Mouse (Mus musculus): ENCODE data around the gene Stap2. TPM values are rescaled to one million over a fixed set of nuclear protein-coding genes. Genes with fewer than 3 reads are reported as not detected.

Stap2 gene
- polyA plus RNA-seq, 1 experiment from 2014 or later = 8.0 TPM

DNA sequence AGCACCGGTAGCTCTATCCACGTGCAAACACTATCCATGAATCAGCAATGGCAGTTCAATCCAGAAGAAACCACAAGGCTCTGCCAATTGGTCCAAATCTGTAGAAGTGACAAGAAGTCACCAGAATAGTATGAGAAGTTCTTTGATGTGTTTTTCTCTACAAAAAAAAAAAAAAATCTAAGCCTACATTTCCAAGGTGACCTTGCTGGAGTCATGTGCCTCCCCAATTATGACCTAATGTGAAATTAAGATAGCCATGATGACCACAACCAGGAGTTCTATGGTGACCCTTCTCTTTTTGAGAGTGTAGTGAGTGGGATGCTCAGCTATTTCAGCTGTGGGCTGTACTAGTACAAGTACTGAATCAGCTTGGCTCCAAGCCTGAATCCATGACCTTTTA is 56.0 kb downstream of the Stap2 start, which contains the start of gene Zfp119b:
Gene Zfp119b (minus strand): TSS at position 101 of the 400 bp plus-strand sequence.
- DNase-seq (ENCODE audit: low spot score) = no peak
- H3K9me3 ChIP-seq = no peaks in the 10 kb centered on the region
- H3K27me3 ChIP-seq (ENCODE audit: insufficient read depth, poor library complexity, severe bottlenecking) = peaks cover 22% of the 10 kb centered on the region
- H3K4me3 ChIP-seq = no peak within 1 kb of the TSS
- WGBS = 87% methylated on average over 2 of the region's 2 CpGs
- no peak within 1 kb of the TSS for H3K27ac ChIP-seq
- no peaks in the 10 kb centered on the region for H3K36me3 ChIP-seq
- H3K4me1 ChIP-seq = peaks cover 8% of the 10 kb centered on the region; the same call in 1 of the 2 replicates

DNA sequence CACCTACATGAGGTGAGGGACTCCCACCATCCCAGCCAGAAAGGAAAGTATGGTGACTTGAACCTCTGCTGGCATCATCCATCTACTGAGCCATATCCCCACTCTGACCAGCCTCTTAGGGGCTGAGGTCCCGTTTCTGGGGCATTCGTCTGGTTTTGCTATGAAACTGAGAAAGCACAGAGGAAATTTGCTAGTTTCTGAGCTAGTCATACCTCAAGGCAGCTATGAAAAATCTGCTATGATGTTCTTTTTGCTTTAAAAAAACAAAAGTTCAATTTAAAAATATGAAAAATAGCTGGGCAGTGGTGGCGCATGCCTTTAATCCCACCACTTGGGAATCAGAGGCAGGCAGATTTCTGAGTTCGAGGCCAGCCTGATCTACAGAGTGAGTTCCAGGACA is 56.7 kb downstream of the Stap2 start:
- H3K36me3 ChIP-seq = no peaks in the 10 kb centered on the region
- peaks cover 8% of the 10 kb centered on the region; the same call in 1 of the 2 replicates for H3K4me1 ChIP-seq
- H3K27ac ChIP-seq = no peak overlapping the region
- DNase-seq (ENCODE audit: low spot score) = no peak
- H3K9me3 ChIP-seq = no peaks in the 10 kb centered on the region
- WGBS = 80% methylated on average over 4 of the region's 4 CpGs
- H3K4me3 ChIP-seq = no peak overlapping the region
- H3K27me3 ChIP-seq (ENCODE audit: insufficient read depth, poor library complexity, severe bottlenecking) = peaks cover 15% of the 10 kb centered on the region; the same call in 1 of the 2 replicates

Other genes with a start within 250 kb of the Stap2 start
- 5.9 and 6.9 TPM in 2 replicates for gene Zfp119a, start 126.7 kb downstream of the Stap2 start, polyA plus RNA-seq (2016; fragmentation: Nextera tagmentation; extraction: Ambion mirVana)
- 8.2 and 11.0 TPM in 2 replicates for gene Zfp959, start 113.5 kb downstream of the Stap2 start, polyA plus RNA-seq (2016; fragmentation: Nextera tagmentation; extraction: Ambion mirVana)
- 3.9 TPM in 2 replicates for gene Zfp119b, start 56.1 kb downstream of the Stap2 start, polyA plus RNA-seq (2016; fragmentation: Nextera tagmentation; extraction: Ambion mirVana)
- 0.25 and 0.72 TPM in 2 replicates for gene Ebi3, start 52.9 kb downstream of the Stap2 start, polyA plus RNA-seq (2016; fragmentation: Nextera tagmentation; extraction: Ambion mirVana)
- gene Yju2, start 46.5 kb downstream of the Stap2 start, polyA plus RNA-seq (2016; fragmentation: Nextera tagmentation; extraction: Ambion mirVana) = 20.9 and 24.4 TPM in 2 replicates
- 11.3 and 15.2 TPM in 2 replicates for gene Shd, start 35.1 kb downstream of the Stap2 start, polyA plus RNA-seq (2016; fragmentation: Nextera tagmentation; extraction: Ambion mirVana)
- 8.4 and 23.2 TPM in 2 replicates for gene Fsd1, start 19.1 kb downstream of the Stap2 start, polyA plus RNA-seq (2016; fragmentation: Nextera tagmentation; extraction: Ambion mirVana)
- 69.5 and 111 TPM in 2 replicates for gene Mpnd, start 127 bp upstream of the Stap2 start, polyA plus RNA-seq (2016; fragmentation: Nextera tagmentation; extraction: Ambion mirVana)
- 117 and 155 TPM in 2 replicates for gene Sh3gl1, start 31.1 kb upstream of the Stap2 start, polyA plus RNA-seq (2016; fragmentation: Nextera tagmentation; extraction: Ambion mirVana)
- 24.0 and 30.0 TPM in 2 replicates for gene Chaf1a, start 34.9 kb upstream of the Stap2 start, polyA plus RNA-seq (2016; fragmentation: Nextera tagmentation; extraction: Ambion mirVana)
- 33.1 and 34.3 TPM in 2 replicates for gene Ubxn6, start 69.4 kb upstream of the Stap2 start, polyA plus RNA-seq (2016; fragmentation: Nextera tagmentation; extraction: Ambion mirVana)
- gene Hdgfl2, start 74.0 kb upstream of the Stap2 start, polyA plus RNA-seq (2016; fragmentation: Nextera tagmentation; extraction: Ambion mirVana) = 121 and 139 TPM in 2 replicates
- gene Plin4, start 104.2 kb upstream of the Stap2 start, polyA plus RNA-seq (2016; fragmentation: Nextera tagmentation; extraction: Ambion mirVana) = 0.05 and 0.08 TPM in 2 replicates
- 0.18 and 0.46 TPM in 2 replicates for gene Plin5, start 112.0 kb upstream of the Stap2 start, polyA plus RNA-seq (2016; fragmentation: Nextera tagmentation; extraction: Ambion mirVana)
- not detected in 2 replicates for gene Lrg1, start 116.4 kb upstream of the Stap2 start, polyA plus RNA-seq (2016; fragmentation: Nextera tagmentation; extraction: Ambion mirVana)
- gene Sema6b, start 134.8 kb upstream of the Stap2 start, polyA plus RNA-seq (2016; fragmentation: Nextera tagmentation; extraction: Ambion mirVana) = 0.36 and 1.0 TPM in 2 replicates
- gene Tnfaip8l1, start 156.9 kb upstream of the Stap2 start, polyA plus RNA-seq (2016; fragmentation: Nextera tagmentation; extraction: Ambion mirVana) = 5.5 and 6.0 TPM in 2 replicates
- 94.2 and 106 TPM in 2 replicates for gene Mydgf, start 178.3 kb upstream of the Stap2 start, polyA plus RNA-seq (2016; fragmentation: Nextera tagmentation; extraction: Ambion mirVana)
- gene Dpp9, start 213.3 kb upstream of the Stap2 start, polyA plus RNA-seq (2016; fragmentation: Nextera tagmentation; extraction: Ambion mirVana) = 31.0 and 34.3 TPM in 2 replicates